Mouse (Mus musculus) megakaryocyte, embryonic 14.5 days (primary cell): ENCODE measurements around the gene Sspo.

Experiments used
- FLI1 ChIP-seq: IDR thresholded peaks from 2 replicates; pipeline ENCODE4 v1.6.1; 2012; ENCODE audit warnings: low read length, inconsistent platforms, mixed read lengths
- GATA1 ChIP-seq: IDR thresholded peaks from 3 replicates; pipeline ENCODE4 v1.6.1; 2012; ENCODE audit warnings: mixed read lengths, low read length, inconsistent platforms, borderline replicate concordance

DNA sequence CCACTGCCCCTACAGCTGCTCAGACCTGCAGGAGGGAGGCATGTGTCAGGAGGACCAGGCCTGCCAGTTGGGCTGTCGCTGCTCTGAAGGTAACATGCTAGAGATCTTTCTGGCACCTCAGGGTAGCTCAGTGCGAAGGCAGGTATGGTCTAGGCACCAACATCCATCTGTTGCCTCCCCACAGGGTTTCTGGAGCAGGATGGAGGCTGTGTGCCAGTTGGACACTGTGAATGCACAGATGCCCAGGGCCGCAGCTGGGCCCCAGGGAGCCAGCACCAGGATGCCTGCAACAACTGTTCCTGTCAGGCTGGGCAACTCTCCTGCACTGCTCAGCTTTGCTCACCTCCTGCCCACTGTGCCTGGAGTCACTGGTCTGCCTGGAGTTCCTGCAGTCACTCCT, 41.7 kb downstream of the Sspo start:
- TF ChIP-seq GATA1 (no peak), FLI1 (no peak)
